Mouse (Mus musculus) heart, embryonic 10.5 days (tissue): ENCODE measurements around the gene Gpr165. TPM values are rescaled to one million over a fixed set of nuclear protein-coding genes. Genes with fewer than 3 reads are reported as not detected.

Experiments used
- DNase-seq: peaks from one replicate; pipeline ENCODE4 v3.0.0-alpha.2; 2017; ENCODE audit warnings: low spot score
- H3K27ac ChIP-seq: fragments of 300-500 bp; sonication (generic); 2 replicates; pipeline ENCODE4 v1.5.1; 2016; ENCODE audit warnings: mild to moderate bottlenecking
- H3K27me3 ChIP-seq: fragments of 300-500 bp; sonication (generic); 2 replicates; pipeline ENCODE4 v1.6.1; 2016; ENCODE audit warnings: mild to moderate bottlenecking; ENCODE audit not compliant: poor library complexity, insufficient read depth, severe bottlenecking
- H3K36me3 ChIP-seq: fragments of 300-500 bp; sonication (generic); 2 replicates; pipeline ENCODE4 v1.6.1; 2016; ENCODE audit warnings: mild to moderate bottlenecking, moderate library complexity
- H3K4me1 ChIP-seq: fragments of 300-500 bp; sonication (generic); 2 replicates; pipeline ENCODE4 v1.6.1; 2016; ENCODE audit warnings: mild to moderate bottlenecking
- H3K4me3 ChIP-seq: fragments of 300-500 bp; sonication (generic); 2 replicates; pipeline ENCODE4 v1.5.1; 2016; ENCODE audit warnings: mild to moderate bottlenecking, moderate library complexity
- H3K9me3 ChIP-seq: fragments of 300-500 bp; sonication (generic); 2 replicates; pipeline ENCODE4 v1.6.1; 2016; ENCODE audit warnings: mild to moderate bottlenecking, moderate library complexity
- WGBS: fragments of 180-500 bp; shearing (Covaris S2); methylation state at CpG from one replicate; pipeline ENCODE4 v1.1.7; 2016; 5-methylcytosine and 5-hydroxymethylcytosine counted together
- polyA plus RNA-seq: library from polyadenylated mRNA; unstranded; fragments of >200 nt; fragmentation: Nextera tagmentation; extraction: Ambion mirVana; gene quantifications from 2 replicates; pipeline ENCODE4 v1.2.1, GENCODE M21; 2016

Gene Gpr165
- polyA plus RNA-seq, result 0.14 and 0.26 TPM in 2 replicates

- H3K4me1 ChIP-seq, result no peaks in the 10 kb centered on the region
- no peaks in the 10 kb centered on the region for H3K9me3 ChIP-seq
- no peaks in the 10 kb centered on the region for H3K36me3 ChIP-seq
- H3K4me3 ChIP-seq, result peak within 1 kb of the TSS; percentile 51
- H3K27me3 ChIP-seq, result no peaks in the 10 kb centered on the region
- no peak within 1 kb of the TSS for H3K27ac ChIP-seq
- DNase-seq, result peak; percentile 76
- 25% methylated on average over 16 of the region's 16 CpGs for WGBS
These were observed at the start of gene Gpr165 for GRCm38 (mm10) chrX:96712907-96713774. Gpr165 (plus strand) TSS chrX:96713441.

DNA sequence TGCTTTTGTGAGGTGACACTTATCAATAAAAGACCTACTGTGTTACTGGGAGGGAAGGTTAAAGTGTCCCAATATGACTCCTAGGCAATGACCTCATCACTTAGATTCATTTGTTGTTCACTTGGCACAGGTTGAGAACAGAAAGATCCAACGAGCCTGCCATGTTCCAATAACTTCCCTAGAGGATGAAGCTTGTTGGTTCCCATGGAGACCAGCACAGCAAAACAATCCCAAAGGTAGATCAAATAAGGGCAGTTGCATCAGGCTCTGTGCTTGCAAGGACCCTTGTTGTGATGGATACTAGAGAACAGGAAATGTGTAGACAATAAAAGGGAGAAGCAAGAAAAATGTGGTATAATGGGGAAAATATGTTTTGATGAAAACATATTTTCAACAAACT is 38.4 kb upstream of the Gpr165 start:
- 69% methylated on average over 1 of the region's 1 CpGs for WGBS
- Histone ChIP-seq H3K27ac (no peak overlapping the region), H3K4me1 (no peaks in the 10 kb centered on the region), H3K27me3 (no peaks in the 10 kb centered on the region), H3K4me3 (no peak overlapping the region), H3K9me3 (no peaks in the 10 kb centered on the region), H3K36me3 (no peaks in the 10 kb centered on the region)
- DNase-seq, result no peak
